Mouse (Mus musculus): Measurements from ENCODE around the gene Zscan4b. TPM values are rescaled to one million over a fixed set of nuclear protein-coding genes. Genes with fewer than 3 reads are reported as not detected.
"Not testable (repeated sequence)": the region's sequence is repeated elsewhere in the genome, so short reads cannot be mapped to it uniquely, and the experiment has no call there.

Gene Zscan4b
- not detected for total RNA-seq (2021)

DNA sequence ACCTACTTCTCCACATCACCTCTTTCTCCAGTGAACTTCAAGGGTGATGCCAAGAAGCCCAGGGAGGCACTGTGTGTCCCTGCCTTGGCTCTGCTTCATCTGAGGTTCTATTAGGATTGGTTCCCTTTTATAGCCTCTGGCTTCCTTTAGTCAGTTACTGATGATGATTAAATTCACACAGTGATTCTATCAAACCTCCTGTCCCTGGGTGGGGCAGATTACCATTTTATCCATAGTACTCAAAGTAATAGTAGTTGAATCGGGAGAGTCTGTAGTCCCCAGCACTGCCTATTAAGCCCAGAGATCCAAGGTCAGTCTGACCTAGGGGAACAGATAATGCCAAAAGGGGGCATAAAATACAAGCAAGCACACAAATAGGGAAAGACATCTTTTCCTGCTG is at the start of gene Zscan4b:
Gene Zscan4b (minus strand): TSS at position 101 of the 400 bp plus-strand sequence.
- intact Hi-C loops (cut with DNase I); DNase-seq (ENCODE audit: low spot score in 2 of 2): not testable (repeated sequence)

Other genes with a start within 250 kb of the Zscan4b start
- gene Nlrp4b, start 217.3 kb downstream of the Zscan4b start, total RNA-seq (2021), result not detected
- not detected for gene Vmn1r71, start 150.7 kb downstream of the Zscan4b start, total RNA-seq (2021)
- not detected for gene Zscan4c, start 100.7 kb upstream of the Zscan4b start, total RNA-seq (2021)
- gene Zscan4-ps1, start 164.6 kb upstream of the Zscan4b start, total RNA-seq (2021), result not detected